Mouse (Mus musculus) left cerebral cortex, postnatal 14 days (tissue): Measurements from ENCODE around the gene Abhd12b. TPM values are rescaled to one million over a fixed set of nuclear protein-coding genes. Genes with fewer than 3 reads are reported as not detected.
"Not testable (repeated sequence)": the region's sequence is repeated elsewhere in the genome, so short reads cannot be mapped to it uniquely, and the experiment has no call there.

Experiments used
- DNase-seq, 2 experiments: peaks; one replicate each; pipeline ENCODE4 v3.0.0; 2021 to 2022; ENCODE audit warnings: low spot score in 2 of 2, mixed read lengths in 1 of 2
- intact Hi-C: fragments of 180-260 bp; cut with DNase I; formaldehyde crosslinking; loops from one replicate; pipeline ENCODE4 v1.15.1; 2025
- total RNA-seq, 2 experiments: library from RNA; stranded (reverse); gene quantifications; 2 replicates each; pipeline ENCODE4 v1.2.3; 2021

Abhd12b gene
- total RNA-seq, 2 experiments from 2014 or later: not detected

DNA sequence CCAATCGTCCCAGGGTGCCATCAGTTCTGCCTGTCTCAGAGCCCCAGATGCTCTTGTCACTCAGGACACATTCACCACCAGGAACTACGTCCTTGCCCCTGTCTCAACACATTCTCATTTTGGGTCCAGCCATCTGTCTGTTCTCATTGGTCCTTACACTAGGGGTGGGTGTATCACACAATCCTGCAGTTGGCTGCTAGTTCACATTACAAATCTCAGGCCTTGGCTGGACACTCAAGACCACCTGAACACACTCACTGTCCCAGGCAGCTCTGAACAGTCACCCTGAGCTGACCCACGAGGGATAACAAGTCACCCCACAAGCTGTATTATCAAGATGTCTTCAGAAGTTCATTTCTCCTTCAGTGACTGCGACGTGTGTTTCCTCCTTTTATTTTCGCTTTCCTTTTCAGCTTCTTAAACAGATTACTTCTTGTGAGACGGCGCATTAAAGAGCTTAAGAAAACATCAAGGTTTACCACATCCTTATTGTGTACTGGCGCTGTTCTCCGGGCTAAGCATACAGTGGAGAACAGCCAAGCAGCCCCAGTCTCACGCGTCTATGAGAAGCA, 17.7 kb upstream of the Abhd12b start:
- intact Hi-C loops: no loop called here

GRCm38 (mm10) chr12:70137095-70137494, 16.8 kb upstream of the Abhd12b start:
- DNase-seq: no peak
- intact Hi-C loops: no loop called here

More for the DNA sequence above, 17.7 kb upstream of the Abhd12b start:
- DNase-seq: no peak

- no peak for DNase-seq
- intact Hi-C loops: no loop called here
These were observed 16.3 kb upstream of the Abhd12b start for GRCm38 (mm10) chr12:70137626-70138025.

DNA sequence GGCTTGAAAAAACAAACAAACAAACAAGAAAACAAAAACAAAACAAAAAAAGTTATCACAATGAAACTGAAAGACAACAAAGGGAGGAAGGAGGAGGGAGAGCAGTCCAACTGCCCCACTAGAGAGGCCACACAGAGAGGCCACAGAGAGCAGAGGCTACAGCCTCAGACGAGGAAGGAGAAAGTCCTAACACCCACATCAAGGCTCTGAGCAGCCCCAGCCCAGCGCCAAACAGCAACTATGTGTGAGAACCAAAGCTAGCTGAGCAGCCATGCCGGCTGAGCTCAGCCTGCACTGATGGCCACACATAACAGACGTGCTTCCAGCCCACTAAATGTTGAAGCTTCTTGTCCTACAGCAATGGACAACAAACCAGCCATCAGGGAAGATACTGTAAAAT, 14.1 kb upstream of the Abhd12b start:
- DNase-seq: no peak
- intact Hi-C loops: no loop called here

- DNase-seq: no peak
- intact Hi-C loops: no loop called here
These were observed 13.4 kb upstream of the Abhd12b start for GRCm38 (mm10) chr12:70140542-70140941.

DNA sequence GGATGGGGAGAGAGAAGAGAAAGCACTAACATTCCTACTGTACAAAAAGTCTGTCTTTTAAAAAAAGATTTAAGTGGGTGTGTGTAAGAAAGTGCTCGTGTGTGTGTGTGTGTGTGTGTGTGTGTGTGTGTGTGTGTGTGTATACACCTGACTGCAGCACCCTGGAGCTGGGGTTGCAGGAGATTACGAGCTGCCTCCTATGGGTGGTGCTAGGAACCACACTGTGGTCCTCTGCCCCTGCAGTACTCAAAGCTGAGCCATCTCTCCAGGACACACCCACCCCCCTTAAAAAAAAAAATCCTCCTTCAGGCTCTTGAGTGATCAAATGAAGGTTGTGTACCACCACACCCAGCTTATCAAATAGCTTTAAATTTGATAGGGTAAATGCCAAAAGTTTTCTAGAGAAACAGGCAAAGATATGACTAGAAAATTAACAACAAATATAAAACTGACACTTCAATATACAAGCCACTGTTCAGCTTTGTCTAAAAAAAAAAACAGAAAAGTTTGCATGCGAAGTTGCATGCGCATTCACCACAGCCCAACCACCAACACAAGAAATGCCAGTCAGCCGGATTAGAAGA, 12.9 kb upstream of the Abhd12b start:
- intact Hi-C loops: no loop called here

DNA sequence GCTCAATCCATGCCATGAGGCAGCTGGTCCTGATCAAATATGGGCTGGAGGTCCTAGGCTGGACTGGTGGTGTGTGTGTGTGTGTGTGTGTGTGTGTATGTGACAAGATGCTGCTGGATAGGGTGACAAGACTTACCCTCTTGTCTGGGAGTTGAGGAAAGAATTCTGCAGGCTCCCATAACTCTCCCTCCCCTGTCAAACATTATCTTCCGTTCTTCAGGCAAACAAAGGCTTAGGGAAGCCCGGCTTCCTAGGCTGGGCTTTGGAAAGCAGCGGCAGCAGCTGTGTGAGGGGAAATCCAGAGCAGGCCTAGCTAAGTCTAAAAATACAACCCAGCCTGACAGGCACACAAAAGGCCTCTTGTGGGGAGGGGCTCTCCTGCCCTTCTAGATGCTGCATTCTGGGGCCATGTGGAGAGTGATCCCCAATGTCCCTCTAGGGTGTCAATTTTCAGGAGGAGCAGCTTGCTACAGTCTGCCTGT, 9.8 kb upstream of the Abhd12b start:
- DNase-seq, intact Hi-C loops: not testable (repeated sequence)

More for the DNA sequence above, 12.9 kb upstream of the Abhd12b start:
- no peak for DNase-seq

GRCm38 (mm10) chr12:70144637-70145448, 9.1 kb upstream of the Abhd12b start:
- intact Hi-C loops: no loop called here
- peak; percentile 55 to 60 for DNase-seq

DNA sequence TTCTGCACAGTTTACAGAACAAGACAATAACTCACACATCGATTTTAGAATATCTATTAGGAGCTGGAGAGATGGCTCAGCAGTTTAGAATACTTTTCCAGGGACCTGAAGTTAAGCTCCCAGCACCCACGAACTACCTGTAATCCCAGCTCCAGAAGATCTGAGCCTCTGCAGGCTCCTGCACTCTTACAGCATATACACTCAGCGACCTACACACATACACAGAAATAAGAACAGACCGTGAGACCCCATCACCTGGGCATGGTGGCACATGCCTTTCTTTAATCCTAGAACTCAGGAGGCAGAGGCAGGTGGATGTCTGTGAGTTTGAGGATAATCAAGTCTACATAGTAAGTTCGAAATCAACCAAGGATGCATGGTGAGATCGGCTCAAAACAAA, 8.4 kb upstream of the Abhd12b start:
- intact Hi-C loops: no loop called here
- no peak for DNase-seq

GRCm38 (mm10) chr12:70147986-70148630, 5.8 kb upstream of the Abhd12b start:
- intact Hi-C loops: no loop called here
- no peak for DNase-seq

DNA sequence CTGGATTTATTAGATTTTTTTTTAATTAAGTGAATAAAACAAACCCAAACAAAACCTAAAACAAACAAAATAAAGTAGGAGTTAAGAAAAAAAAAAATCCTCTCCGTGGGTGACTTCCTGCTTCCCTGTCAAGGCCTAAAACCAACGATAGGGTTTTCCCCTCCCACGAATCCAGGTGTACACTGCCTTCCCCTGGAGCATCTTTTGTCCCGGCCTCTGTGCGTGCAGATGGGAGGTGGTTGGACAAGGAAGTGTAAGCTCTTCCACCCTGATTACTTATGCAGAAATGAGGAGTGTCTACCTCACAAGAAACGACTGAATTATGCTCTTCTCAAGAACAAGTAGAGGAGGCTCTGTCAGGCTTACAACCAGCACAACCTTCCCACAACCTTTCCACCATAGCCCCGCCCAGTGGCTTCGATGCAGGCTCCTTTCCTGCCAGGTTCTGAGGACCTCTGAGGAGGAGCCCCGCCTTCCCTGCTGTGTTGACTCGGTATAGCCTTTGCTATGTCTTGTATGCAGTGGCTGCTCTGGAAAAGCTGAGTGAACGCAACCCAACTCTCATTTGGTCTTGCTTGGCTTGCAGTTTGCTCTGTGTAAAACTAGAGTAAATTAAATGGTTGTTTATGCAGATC, 5.2 kb upstream of the Abhd12b start:
- DNase-seq: no peak
- intact Hi-C loops: no loop called here

GRCm38 (mm10) chr12:70156222-70156621, 2.3 kb downstream of the Abhd12b start:
- intact Hi-C loops: no loop called here
- no peak for DNase-seq

GRCm38 (mm10) chr12:70157292-70158066, 3.5 kb downstream of the Abhd12b start:
- no peak for DNase-seq
- intact Hi-C loops: no loop called here

GRCm38 (mm10) chr12:70161057-70161456, 7.1 kb downstream of the Abhd12b start:
- intact Hi-C loops: no loop called here
- DNase-seq: no peak

DNA sequence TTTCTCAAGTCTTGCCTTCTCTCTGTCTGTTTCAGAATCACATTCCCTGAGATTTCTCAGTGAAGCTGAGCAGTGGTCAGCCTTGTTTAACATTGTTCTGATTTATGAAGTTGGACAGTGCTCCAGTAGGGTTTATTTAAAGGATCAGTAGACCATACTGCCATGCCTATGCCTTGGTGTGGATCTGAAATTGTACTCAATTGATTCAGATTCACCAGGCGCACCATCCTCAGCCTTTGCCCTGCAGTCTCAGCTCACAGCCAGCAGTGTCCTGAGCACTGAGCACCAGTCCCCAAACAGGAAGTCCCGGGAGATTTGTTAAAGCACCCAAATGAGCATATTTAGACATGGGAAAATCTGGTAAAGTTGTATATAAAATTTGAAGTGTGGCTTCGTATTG, 10.8 kb downstream of the Abhd12b start:
- DNase-seq: no peak
- intact Hi-C loops: no loop called here

- DNase-seq: no peak
- intact Hi-C loops: no loop called here
These were observed 14.0 kb downstream of the Abhd12b start for GRCm38 (mm10) chr12:70167950-70168349.

DNA sequence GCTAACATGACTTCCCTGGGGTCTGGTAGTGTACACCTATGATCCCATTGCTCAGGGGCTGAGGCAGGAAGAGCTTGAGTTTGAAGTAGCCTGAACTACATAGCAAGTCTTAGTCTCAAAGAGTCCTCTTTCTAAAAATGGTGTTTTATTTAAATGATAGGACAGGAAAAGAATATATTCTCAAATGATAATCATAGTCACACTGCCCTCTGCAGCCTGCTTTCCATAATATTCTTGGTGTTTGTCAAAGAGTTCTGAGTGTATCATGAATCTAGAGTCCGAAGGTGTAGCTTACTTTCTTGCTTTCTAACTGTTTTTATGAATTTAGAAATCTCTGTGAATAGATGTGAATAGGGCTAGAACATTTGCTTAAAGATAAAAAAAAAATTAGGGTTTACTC, 16.0 kb downstream of the Abhd12b start:
- peak in 1 of 2 experiments; percentile 34 for DNase-seq

DNA sequence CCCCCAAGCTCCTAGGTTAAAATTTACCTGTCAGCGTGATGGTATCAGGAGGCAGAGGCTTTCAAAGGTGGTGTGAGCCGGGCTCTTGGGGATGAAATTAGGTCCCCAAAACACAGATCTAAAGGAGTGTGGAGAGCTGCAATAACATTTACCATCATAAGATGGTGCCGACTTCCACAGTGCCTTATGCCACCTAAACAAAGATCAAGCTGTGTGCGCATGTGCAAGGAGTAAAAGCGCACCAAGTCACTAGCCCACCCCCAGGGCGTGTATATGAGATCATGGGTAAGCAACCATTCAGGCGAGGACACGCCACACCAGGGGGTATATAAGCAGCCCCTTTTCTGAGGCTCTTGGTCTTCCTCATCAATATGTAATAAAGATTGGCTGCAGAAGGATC, 29.6 kb downstream of the Abhd12b start:
- intact Hi-C loops, DNase-seq: not testable (repeated sequence)

More for the DNA sequence above, 16.0 kb downstream of the Abhd12b start:
- intact Hi-C loops: no loop called here
